Mouse (Mus musculus) cerebellum, adult 11-12 months (tissue): Measurements from ENCODE around the gene Olfr1250.
"Not testable (repeated sequence)": the region's sequence is repeated elsewhere in the genome, so short reads cannot be mapped to it uniquely, and the experiment has no call there.

ENCODE experiments used
- DNase-seq: peaks from one replicate; pipeline ENCODE4 v3.0.0; 2022

The Olfr1250 gene

DNA sequence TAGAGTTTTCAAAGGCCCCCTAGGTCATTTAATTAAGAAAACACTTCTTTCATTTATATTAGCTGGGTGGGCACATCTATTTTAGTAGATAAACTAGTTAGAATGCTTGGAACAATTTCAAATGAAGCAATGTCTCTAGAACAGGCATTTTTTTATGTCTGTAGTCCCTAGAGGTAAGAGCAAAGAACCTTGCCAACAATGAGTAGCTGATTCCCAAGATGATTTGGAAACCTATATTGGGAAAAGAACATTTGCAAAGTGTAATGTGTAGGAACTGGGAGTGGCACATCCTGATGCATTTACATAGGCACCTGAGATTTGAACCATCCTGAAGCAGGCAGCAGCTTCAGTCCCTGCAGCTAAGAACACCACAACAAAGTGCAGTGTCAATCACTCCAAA, at the start of gene Olfr1250:
Olfr1250 (minus strand) TSS at position 101 of the 400 bp plus-strand sequence.
- DNase-seq, result no peak

DNA sequence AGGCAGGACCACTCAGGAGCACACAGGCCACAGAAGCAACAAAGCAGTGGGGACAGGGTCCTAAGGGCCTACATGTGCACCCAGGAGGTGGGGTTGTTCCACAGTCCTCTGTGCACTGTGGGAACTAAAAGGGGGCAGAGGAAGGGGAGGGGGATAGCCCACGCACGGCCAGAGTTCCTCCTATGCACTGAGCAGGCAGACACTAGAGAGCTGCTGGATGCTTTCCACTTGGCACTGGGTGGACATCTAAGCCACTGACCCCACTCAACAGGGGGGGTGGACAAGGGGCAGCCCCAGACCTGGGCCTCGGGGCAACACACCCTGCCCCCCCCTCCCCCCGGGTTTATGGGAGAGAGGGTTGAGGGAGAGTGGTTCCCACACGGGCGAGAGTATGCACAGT, 30.7 kb upstream of the Olfr1250 start:
- DNase-seq, result no peak

DNA sequence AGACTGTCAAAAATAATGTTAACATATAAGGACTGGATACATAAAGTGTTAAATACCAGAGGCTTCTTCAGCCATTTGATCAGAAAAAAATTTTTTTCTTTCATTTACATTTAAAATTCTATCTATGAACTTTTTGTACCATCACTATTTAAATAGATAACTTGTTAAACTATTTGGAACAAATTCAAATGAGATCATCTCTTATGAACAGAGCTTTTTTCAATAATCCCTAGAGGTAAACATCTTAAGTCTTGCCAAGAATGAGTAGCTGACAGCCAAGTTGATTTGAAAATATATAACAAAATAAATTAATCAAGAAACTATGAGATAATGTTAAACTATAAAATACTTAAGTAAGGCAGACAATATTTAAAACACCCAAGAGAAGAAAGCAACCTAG, 10.6 kb upstream of the Olfr1250 start, which contains the start of gene Olfr1251:
Olfr1251 (minus strand) TSS at position 101 of the 400 bp plus-strand sequence.
- no peak for DNase-seq

DNA sequence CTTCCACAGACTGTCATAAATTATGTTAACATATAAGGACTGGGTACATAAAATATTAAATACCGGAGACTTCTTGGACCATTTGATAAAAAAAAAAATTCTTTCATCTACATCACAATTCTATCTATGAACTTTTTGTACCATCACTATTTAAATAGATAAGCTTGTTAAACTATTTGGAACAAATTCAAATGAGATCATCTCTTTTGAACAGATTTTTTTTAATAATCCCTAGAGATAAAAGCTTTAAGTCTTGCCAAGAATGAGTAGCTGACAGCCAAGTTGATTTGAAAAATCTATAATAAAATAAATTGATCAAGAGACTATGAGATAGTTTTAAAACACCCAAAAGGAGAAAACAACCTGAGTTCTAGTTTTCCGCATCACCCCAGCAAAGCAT, 26.4 kb downstream of the Olfr1250 start, which contains the start of gene Olfr1249:
Olfr1249 (minus strand) TSS at position 101 of the 400 bp plus-strand sequence.
- no peak for DNase-seq

DNA sequence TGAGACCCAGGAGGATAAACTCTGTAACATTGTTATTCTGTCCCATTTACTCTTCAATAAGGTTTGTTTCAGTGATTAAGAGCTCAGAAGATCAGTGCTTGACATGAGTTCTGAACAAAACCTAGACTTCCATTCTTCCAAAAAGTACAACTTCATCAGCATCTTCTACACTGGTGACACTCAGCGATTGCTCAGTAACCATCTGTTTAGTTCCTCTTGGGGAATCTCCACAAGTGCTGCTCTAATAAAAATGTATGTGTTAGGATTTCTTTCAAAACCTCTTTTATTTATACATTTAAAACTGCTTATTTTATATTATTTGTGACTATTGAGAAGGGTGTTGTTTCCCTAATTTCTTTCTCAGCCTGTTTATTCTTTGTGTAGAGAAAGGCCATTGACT, 43.1 kb downstream of the Olfr1250 start, which contains the start of gene Olfr1248:
Olfr1248 (minus strand) TSS at position 101 of the 400 bp plus-strand sequence.
- not testable (repeated sequence) for DNase-seq

DNA sequence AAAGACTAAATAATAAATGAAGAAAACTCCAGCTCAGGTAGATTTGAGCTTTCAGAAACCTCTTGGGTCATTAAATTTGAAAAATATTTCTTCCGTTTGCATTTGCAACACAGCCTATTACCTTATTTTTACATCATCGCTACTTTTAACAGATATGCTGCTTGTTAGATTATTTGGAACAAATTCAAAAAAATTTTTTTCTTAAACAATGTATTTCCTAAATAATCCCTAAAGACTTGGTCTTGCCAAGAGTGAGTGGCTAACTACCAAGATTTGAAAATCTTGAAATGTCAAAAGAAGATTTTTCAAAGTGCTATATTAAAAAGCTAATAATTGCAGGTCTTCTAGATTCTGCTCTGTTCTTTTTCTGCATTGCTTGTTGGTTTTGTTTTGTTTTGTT, 47.2 kb downstream of the Olfr1250 start, which contains the start of gene Olfr1247:
Olfr1247 (minus strand) TSS at position 101 of the 400 bp plus-strand sequence.
- DNase-seq, result no peak
